Mouse (Mus musculus) c-Kit-positive CD71-negative TER-119-negative erythroid progenitor cells, embryonic 14.5 days (primary cell): Measurements from ENCODE around the gene Zfyve1.

Source experiments
- DNase-seq: peaks from one replicate; pipeline ENCODE4 v3.0.0-alpha.2; 2013; ENCODE audit warnings: low read depth

Zfyve1 gene

DNA sequence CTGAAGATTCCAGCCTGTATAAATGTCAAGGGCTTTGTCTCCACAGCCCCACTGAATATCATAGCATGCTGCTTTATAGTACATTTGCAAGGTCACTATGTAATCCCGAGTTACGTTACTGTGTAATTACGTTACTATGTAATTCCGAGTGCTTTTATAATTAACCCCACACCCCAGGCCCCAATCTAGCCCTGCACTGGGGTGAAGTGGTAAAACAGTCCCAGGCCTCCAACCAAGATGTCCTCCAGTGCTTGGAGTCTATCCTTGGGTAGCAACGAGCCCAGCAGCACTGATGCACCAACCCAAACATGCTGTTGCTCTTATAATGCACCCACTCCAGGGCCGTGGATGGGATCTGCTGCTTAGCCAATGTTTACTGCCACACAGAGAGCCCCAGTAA, 74.0 kb downstream of the Zfyve1 start:
- no peak for DNase-seq

DNA sequence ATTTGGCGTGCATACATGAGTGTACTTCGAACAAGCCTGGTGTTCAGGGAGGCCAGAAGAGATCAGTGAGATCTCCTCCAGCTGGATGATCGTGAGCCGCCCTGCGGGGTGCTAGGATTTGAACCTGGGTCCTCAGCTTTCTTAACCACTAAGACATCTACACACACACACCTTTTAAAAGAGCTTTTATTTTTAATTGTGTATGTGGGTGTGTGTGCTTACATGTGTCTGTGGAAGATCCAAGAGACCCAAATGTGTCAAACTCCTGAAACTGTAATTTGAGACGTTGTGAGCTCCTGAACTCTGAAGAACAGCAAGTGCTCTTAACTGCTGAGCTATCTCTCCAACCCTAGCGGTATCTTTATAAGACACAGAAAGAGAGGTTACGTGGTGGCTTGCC, 75.9 kb downstream of the Zfyve1 start:
- no peak for DNase-seq

DNA sequence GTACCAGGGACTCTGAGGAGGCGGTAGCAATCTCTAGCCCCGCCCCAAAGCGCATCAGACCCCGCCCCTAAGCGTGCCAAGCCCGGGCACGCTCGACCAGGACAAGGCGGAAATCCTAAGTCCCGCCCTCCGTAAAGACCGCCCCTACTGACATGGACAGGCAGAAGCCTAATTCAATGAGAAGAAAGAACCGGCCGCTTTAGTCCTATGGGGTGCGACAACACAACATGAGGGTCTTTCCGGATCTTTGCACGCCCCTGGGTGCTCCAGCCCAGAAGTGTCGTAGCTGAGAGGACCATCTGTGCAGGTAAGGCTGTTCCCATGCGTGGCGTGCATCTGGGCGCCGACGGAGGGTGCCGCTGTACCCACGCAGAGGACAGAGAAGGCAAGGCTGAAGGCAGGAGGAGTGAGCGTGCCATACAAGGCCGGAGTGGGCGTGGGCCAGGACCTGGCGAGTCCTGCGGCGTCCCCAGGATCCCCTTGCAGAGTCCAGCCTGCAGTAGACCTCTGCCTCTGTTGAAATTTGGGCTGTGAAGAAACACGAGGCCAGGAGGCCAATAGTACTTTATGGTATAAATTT, 76.6 kb downstream of the Zfyve1 start, which contains the start of gene Dcaf4:
Gene Dcaf4 (plus strand): TSS at position 156 of the 580 bp plus-strand sequence.
- peak; percentile 96 for DNase-seq

DNA sequence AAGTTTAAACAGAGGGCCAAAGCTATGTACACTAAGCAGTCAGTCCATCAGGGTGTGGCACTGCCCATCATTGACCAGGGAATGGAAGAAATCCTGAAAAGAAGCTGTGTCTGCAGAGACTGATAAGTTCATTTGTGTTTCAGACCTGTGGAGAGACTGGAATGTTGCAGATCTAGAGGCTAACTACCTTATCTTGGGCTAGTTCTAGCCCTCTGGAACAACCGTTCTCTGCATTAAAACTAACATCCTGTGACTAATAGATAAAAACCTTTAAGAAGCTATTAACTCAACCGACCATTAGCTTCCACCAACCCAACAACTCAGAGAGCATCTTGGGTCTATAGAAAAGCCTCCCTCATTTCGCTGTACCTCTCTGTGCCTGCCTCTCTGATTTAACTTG, 79.4 kb downstream of the Zfyve1 start:
- no peak for DNase-seq

DNA sequence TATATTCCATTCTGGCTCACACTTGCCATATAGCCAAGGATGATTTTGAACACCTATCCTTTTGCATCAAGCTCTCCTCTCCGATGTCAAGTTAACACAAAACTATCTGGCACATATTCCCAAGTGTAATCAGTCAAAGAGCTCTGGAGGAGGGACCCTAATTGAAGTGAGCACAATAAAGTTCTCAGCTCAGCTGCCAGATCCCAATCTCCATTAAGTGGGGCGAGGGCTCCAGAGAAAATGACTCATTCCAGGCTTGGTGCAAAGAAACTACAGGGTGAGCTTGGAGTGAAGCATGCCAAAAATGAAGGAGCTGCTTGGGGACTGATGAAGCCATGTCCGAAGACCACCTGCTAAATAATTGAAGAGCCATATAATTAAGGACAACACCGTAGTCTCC, 82.8 kb downstream of the Zfyve1 start:
- DNase-seq, result no peak

DNA sequence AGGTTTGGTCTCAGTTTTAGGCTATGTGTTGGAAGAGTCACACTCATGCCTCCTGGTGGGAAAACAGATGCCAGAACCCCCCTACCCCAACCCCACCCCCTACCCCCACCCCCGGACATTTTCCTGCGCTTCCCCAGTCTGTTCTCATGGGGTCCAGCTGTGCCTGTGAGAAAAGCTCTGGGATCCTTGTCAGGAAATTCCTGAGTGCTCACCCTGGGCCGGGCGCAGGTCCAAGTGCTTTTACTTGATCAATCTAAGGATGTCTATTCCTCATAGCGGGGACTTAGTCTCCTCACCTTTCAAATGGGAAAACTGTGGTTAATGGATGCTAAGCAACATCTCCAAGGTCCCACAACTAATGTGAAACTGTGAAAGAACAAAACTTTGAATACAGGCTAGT, 83.8 kb downstream of the Zfyve1 start:
- no peak for DNase-seq

DNA sequence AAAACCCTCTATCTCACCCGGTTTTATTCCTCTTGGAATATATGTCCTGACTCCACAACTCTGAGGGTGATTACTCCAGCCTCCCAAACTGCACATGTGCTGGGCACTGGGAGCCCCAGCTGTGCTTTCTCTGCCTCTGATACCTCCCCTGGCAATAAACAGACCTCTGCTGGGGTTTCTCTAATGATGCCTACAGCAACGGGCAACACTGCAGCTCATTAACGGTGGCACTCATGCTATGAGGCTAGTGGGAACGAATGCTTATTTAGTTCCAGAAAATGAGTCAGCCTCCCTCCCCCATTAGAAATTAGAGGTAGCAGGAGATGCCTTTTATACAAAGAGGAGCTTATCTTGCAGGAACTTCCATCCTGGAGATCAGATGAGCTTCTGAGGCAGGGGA, 84.2 kb downstream of the Zfyve1 start:
- no peak for DNase-seq

DNA sequence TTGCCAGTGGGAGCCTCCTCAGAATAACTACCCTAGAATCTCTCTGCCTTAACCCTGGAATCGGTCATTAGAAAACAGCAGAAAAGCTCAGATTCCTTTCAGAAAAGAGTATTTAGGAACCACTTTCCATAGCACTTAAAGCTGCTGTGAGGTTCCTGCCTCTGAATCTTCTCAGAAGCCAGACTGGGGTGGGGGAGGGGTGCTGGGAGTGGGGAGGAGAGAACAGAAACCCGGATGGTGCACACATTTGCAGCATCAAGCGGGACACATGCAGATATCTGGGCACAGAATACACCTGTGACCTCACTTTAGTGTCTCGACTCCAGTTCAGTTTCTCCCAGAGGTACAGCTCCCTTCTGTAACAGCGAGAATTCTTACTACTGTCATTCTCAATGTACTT, 86.4 kb downstream of the Zfyve1 start:
- DNase-seq, result no peak

DNA sequence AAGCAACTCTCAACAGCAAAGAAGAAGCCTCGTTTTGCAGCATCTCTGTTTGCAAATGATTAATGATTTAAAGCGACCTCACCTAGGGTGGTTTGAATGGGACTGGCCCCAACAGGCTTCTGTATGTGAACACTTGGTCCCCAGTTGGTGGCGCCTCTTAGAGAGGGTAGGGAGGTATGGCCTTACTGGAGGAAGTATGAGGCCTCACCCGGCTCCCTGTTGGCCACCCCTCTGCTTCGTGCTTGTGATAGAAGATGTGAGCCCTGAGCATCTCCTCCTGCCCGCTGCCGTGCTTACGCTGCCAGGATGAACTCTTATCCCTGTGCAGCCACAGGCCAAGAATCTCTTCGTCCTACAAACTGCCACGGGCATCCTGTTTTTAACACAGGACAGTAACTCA, 90.5 kb downstream of the Zfyve1 start:
- no peak for DNase-seq

DNA sequence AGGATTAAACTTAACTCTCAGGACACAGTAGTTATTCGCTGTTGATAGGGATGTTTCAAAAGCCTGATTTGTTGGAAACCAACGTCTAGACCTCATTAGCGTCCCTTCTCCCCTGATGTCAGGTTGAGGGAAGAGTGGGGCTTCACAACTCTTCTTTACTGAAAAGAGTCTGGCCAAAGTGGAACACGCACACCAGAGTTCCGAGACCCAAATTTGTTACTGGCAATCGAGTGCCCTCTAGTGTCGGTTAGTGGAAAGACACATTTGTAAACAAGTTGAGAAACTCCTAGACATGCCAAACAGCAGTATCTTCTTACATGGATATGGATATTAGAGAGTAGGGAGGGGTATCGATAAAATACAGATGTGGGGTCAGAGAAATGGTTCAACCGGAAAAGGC, 94.8 kb downstream of the Zfyve1 start:
- peak; percentile 65 for DNase-seq

DNA sequence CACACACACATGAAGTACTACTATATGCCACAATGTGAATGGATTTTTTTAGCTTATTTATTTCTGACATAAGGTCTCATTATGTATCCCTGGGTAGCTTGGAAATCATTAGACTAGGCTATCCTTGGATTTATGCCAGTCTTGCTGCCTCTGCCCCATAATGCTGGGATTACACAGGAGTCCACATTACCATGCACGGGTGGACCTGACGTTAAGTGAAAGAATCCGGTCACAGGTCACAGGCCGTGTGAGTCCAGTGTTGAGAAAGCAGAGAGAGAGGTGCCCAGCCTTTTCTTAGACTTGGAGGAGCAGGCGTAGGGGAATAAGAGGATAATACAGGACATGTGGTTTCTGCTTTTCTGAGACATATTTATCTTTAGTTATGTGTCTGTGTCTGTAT, 97.8 kb downstream of the Zfyve1 start:
- no peak for DNase-seq

DNA sequence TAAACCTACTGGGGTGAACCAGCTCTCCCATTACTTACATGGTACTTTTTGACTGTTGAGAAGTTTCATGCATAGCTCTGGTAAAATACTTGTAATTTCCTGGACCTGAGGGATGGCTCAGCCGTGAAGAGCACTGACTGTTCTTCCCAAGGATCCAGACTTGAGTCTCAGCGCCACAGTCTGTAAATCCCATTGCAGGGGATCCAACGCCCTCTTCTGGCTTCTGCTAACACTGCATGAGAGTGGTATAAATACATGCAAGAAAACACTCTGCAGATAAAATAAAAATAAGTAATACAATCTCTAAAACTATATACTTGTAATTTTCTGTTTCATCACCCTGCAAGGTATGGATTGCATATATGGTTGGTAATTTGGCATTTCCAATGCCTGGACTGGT, 99.1 kb downstream of the Zfyve1 start:
- DNase-seq, result no peak

DNA sequence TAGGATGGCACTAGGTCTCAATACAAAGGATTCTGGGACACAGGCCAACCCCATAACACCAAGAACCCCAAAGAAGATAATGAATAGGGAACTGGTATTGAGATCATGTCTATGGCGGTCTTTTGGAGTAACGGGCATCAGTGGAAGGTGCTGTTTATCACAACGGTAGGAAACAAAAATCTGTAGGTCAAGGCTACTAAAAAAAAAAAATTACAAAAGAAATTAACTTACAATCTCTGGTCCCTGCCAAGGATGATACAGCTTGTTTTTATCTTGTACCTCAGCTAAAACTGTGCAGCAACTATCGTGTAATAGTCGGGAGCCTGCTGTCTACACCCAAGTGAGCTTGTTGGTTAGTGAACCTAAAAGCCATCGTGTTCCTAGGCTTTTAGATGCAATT, 100.3 kb downstream of the Zfyve1 start:
- no peak for DNase-seq
